12 mouse cellular contexts compared by ENCODE assay signal in the genomic region with DNA sequence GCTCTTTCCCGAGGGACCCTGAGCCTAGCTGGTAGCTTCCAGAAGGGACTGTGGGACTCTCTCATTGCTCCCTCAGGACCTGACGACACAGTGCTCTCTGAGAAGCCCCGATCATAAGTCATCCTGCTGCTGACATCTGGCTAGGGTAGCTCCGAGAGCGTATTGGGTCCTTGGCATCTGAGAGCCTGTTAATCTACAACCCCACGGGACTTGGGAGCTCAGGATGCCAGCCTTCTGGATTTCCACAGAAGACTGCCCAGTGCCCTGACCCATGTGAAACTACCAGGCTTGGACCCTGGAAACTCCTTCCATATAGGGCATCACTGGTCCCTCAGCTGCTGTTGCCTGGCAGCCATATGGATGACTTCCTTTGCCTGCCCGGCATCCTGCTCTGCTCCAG. TPM values are rescaled to one million over a fixed set of nuclear protein-coding genes. Genes with fewer than 3 reads are reported as not detected.
A peak's percentile ranks its signal among the peaks of the same experiment; 100 is the strongest.
DNase-seq lines count a peak whose midpoint lies in the region; ATAC-seq and TF ChIP-seq lines count a peak whose summit lies in the region.
"Had no signal": no experiment of that assay in that cellular context is flagged by ENCODE, and none has a peak within 500 bp of the region (broad histone marks: within the 10 kb centered on the region; RNA-seq: fewer than 3 reads in every experiment).

No protein-coding gene starts in this region.

- WGBS in midbrain, embryonic 10.5 days: 82% methylated on average over 7 of the region's 7 CpGs
- WGBS in midbrain, postnatal 0 days: 68% methylated on average over 7 of the region's 7 CpGs
- 60% methylated on average over 7 of the region's 7 CpGs for WGBS in hindbrain, embryonic 11.5 days
- 40% methylated on average over 7 of the region's 7 CpGs for WGBS in kidney, embryonic 15.5 days
- 67% methylated on average over 7 of the region's 7 CpGs for WGBS in midbrain, embryonic 16.5 days

- no peak for DNase-seq in midbrain, embryonic 10.5 days (ENCODE audit: low spot score)
- DNase-seq in midbrain, postnatal 0 days (ENCODE audit: low spot score): no peak
- no peak for DNase-seq in hindbrain, embryonic 11.5 days (ENCODE audit: low spot score)
- DNase-seq in urinary bladder, postnatal 10 days (ENCODE audit: low spot score): no peak
- no peak for DNase-seq in lung, postnatal 25 days (ENCODE audit: low spot score)
- no peak for DNase-seq in ovary, postnatal 10 days (ENCODE audit: low spot score)
- DNase-seq: adrenal gland, adult 8-10 months; gastrocnemius, postnatal 10 days had no signal

- H3K4me2 ChIP-seq in midbrain, postnatal 0 days (ENCODE audit: low read depth, low read length, poor library complexity, severe bottlenecking): no peak overlapping the region
- no peak overlapping the region for H3K4me2 ChIP-seq in hindbrain, embryonic 11.5 days (replicated peaks; ENCODE audit: low read depth, low read length)
- no peak overlapping the region for H3K4me2 ChIP-seq in kidney, embryonic 15.5 days
- H3K4me2 ChIP-seq in midbrain, embryonic 16.5 days (ENCODE audit: low read length): no peak overlapping the region
- H3K4me2 ChIP-seq: heart, embryonic 15.5 days had no signal

- H3K27me3 ChIP-seq in midbrain, embryonic 10.5 days (ENCODE audit: low read depth, poor library complexity, severe bottlenecking): no peaks in the 10 kb centered on the region
- no peaks in the 10 kb centered on the region for H3K27me3 ChIP-seq in midbrain, postnatal 0 days (ENCODE audit: insufficient read depth, low read length)
- no peaks in the 10 kb centered on the region for H3K27me3 ChIP-seq in hindbrain, embryonic 11.5 days (ENCODE audit: control insufficient read depth, insufficient read depth, low read length)
- no peaks in the 10 kb centered on the region for H3K27me3 ChIP-seq in kidney, embryonic 15.5 days
- no peaks in the 10 kb centered on the region for H3K27me3 ChIP-seq in midbrain, embryonic 16.5 days (ENCODE audit: control insufficient read depth, insufficient read depth, low read depth, low read length)
- H3K27me3 ChIP-seq: heart, embryonic 15.5 days had no signal

- peak overlapping the region; percentile 52 for H3K27ac ChIP-seq in midbrain, embryonic 10.5 days (replicated peaks)
- no peak overlapping the region for H3K27ac ChIP-seq in midbrain, postnatal 0 days (ENCODE audit: low read depth, low read length)
- H3K27ac ChIP-seq in hindbrain, embryonic 11.5 days (ENCODE audit: low read depth, low read length): no peak overlapping the region
- H3K27ac ChIP-seq in kidney, embryonic 15.5 days: peak overlapping the region; percentile 37; the same call in 1 of the 2 replicates
- 0 out of 2 replicates have a peak overlapping the region, but pooled peaks have one; percentile 44 for H3K27ac ChIP-seq in midbrain, embryonic 16.5 days (ENCODE audit: low read length)
- H3K27ac ChIP-seq: heart, embryonic 15.5 days had no signal

- no peaks in the 10 kb centered on the region for H3K9me3 ChIP-seq in midbrain, embryonic 10.5 days (replicated peaks)
- H3K9me3 ChIP-seq in midbrain, postnatal 0 days (ENCODE audit: low read length): no peaks in the 10 kb centered on the region
- H3K9me3 ChIP-seq in hindbrain, embryonic 11.5 days (ENCODE audit: control insufficient read depth, low read length): no peaks in the 10 kb centered on the region
- H3K9me3 ChIP-seq in kidney, embryonic 15.5 days (replicated peaks): no peaks in the 10 kb centered on the region
- H3K9me3 ChIP-seq in midbrain, embryonic 16.5 days (replicated peaks; ENCODE audit: control insufficient read depth, low read length, poor library complexity, severe bottlenecking): no peaks in the 10 kb centered on the region
- H3K9me3 ChIP-seq: heart, embryonic 15.5 days had no signal

- 0 out of 2 replicates have a peak, but pooled peaks cover 6% of the 10 kb centered on the region for H3K36me3 ChIP-seq in midbrain, embryonic 10.5 days
- no peaks in the 10 kb centered on the region for H3K36me3 ChIP-seq in midbrain, postnatal 0 days (ENCODE audit: insufficient read depth, low read length)
- H3K36me3 ChIP-seq in hindbrain, embryonic 11.5 days (ENCODE audit: control insufficient read depth, insufficient read depth, low read length): no peaks in the 10 kb centered on the region
- no peaks in the 10 kb centered on the region for H3K36me3 ChIP-seq in kidney, embryonic 15.5 days
- no peaks in the 10 kb centered on the region for H3K36me3 ChIP-seq in midbrain, embryonic 16.5 days (ENCODE audit: control insufficient read depth, insufficient read depth, low read length)
- H3K36me3 ChIP-seq: heart, embryonic 15.5 days had no signal

- peaks cover 81% of the 10 kb centered on the region for H3K4me1 ChIP-seq in midbrain, embryonic 10.5 days
- peaks cover 6% of the 10 kb centered on the region for H3K4me1 ChIP-seq in midbrain, postnatal 0 days (ENCODE audit: insufficient read depth, low read length)
- H3K4me1 ChIP-seq in hindbrain, embryonic 11.5 days (replicated peaks; ENCODE audit: control insufficient read depth, insufficient read depth, low read length): peaks cover 9% of the 10 kb centered on the region
- peaks cover 71% of the 10 kb centered on the region for H3K4me1 ChIP-seq in kidney, embryonic 15.5 days
- peaks cover 41% of the 10 kb centered on the region for H3K4me1 ChIP-seq in midbrain, embryonic 16.5 days (ENCODE audit: control insufficient read depth, insufficient read depth, low read length)

- no peak for TF ChIP-seq CTCF in midbrain, postnatal 0 days (IDR thresholded peaks at IDR 0.05)

- H3K4me3 ChIP-seq in midbrain, embryonic 10.5 days: no peak overlapping the region
- no peak overlapping the region for H3K4me3 ChIP-seq in midbrain, postnatal 0 days (ENCODE audit: low read depth, low read length)
- H3K4me3 ChIP-seq in hindbrain, embryonic 11.5 days (ENCODE audit: low read depth, low read length): no peak overlapping the region
- no peak overlapping the region for H3K4me3 ChIP-seq in kidney, embryonic 15.5 days (replicated peaks)
- no peak overlapping the region for H3K4me3 ChIP-seq in midbrain, embryonic 16.5 days (ENCODE audit: low read depth, low read length)
- H3K4me3 ChIP-seq: heart, embryonic 15.5 days had no signal

- H3K9ac ChIP-seq in midbrain, postnatal 0 days (replicated peaks; ENCODE audit: low read length, poor library complexity, severe bottlenecking): no peak overlapping the region
- H3K9ac ChIP-seq in hindbrain, embryonic 11.5 days (ENCODE audit: low read depth, low read length): no peak overlapping the region
- no peak overlapping the region for H3K9ac ChIP-seq in kidney, embryonic 15.5 days
- H3K9ac ChIP-seq in midbrain, embryonic 16.5 days (ENCODE audit: low read depth, low read length): no peak overlapping the region
- H3K9ac ChIP-seq: heart, embryonic 15.5 days had no signal

- no peak for ATAC-seq in midbrain, postnatal 0 days (ENCODE audit: low FRiP score)
- ATAC-seq in hindbrain, embryonic 11.5 days (ENCODE audit: low FRiP score): peak; percentile 35; the same call in 1 of the 2 replicates
- 0 out of 2 replicates have a peak, but pooled peaks have one; percentile 7 for ATAC-seq in kidney, embryonic 15.5 days (replicated peaks; ENCODE audit: low FRiP score)
- ATAC-seq in midbrain, embryonic 16.5 days: no peak
- ATAC-seq: CD4-positive, CD25-positive, alpha-beta regulatory T cell, adult 4 months had no signal

RNA-seq across cellular contexts. Expression of gene Cmip, which starts 43.3 kb away (rescaled TPM):
- 9.3 and 11.2 TPM in 2 replicates for polyA plus RNA-seq in midbrain, embryonic 10.5 days (2016; fragmentation: Nextera tagmentation; extraction: Ambion mirVana)
- total RNA-seq in midbrain, postnatal 0 days (2014; rRNA removed): 266 and 287 TPM in 2 replicates
- polyA plus RNA-seq in midbrain, postnatal 0 days (2015; fragmentation: Nextera tagmentation; extraction: Ambion mirVana): 197 and 212 TPM in 2 replicates
- 27.0 and 31.9 TPM in 2 replicates for polyA plus RNA-seq in hindbrain, embryonic 11.5 days (2014; fragmentation: Nextera tagmentation; extraction: Ambion mirVana)
- 20.5 and 21.8 TPM in 2 replicates for polyA plus RNA-seq in kidney, embryonic 15.5 days (2015; fragmentation: Nextera tagmentation; extraction: Ambion mirVana)
- 141 and 146 TPM in 2 replicates for polyA plus RNA-seq in midbrain, embryonic 16.5 days (2015; fragmentation: Nextera tagmentation; extraction: Ambion mirVana)

Comparison
In these comparisons a context has a peak if more than half of its experiments do, and no peak if none do; other contexts are left out.
1. H3K27ac ChIP-seq: peak in midbrain, embryonic 10.5 days (single experiment), kidney, embryonic 15.5 days (single experiment) and midbrain, embryonic 16.5 days (single experiment); none in midbrain, postnatal 0 days (single experiment) and hindbrain, embryonic 11.5 days (single experiment).
2. ATAC-seq: peak in hindbrain, embryonic 11.5 days (single experiment) and kidney, embryonic 15.5 days (single experiment); none in midbrain, postnatal 0 days (single experiment) and midbrain, embryonic 16.5 days (single experiment).